10 mouse cellular contexts compared by ENCODE assay signal in genomic region chr2:103682261-103682722, GRCm38 (mm10).
A peak's percentile ranks its signal among the peaks of the same experiment; 100 is the strongest.
DNase-seq lines count a peak whose midpoint lies in the region; ATAC-seq and TF ChIP-seq lines count a peak whose summit lies in the region.
"Had no signal": no experiment of that assay in that cellular context is flagged by ENCODE, and none has a peak within 500 bp of the region (broad histone marks: within the 10 kb centered on the region; RNA-seq: fewer than 3 reads in every experiment).

No protein-coding gene starts in this region.

- H3K9ac ChIP-seq in heart, embryonic 11.5 days (ENCODE audit: low read depth, low read length), result no peak overlapping the region

- peaks cover 16% of the 10 kb centered on the region for H3K4me1 ChIP-seq in heart, embryonic 11.5 days (ENCODE audit: control insufficient read depth, insufficient read depth, low read length)
- H3K4me1 ChIP-seq in kidney, adult 2 months (ENCODE audit: control insufficient read depth, insufficient read depth, low read length), result peaks cover 7% of the 10 kb centered on the region; the same call in 1 of the 2 replicates
- H3K4me1 ChIP-seq in limb, embryonic 10.5 days, result peaks cover 67% of the 10 kb centered on the region

- no peak for DNase-seq in heart, adult 8-10 months (ENCODE audit: low spot score)
- DNase-seq in A20 (ENCODE audit: low read depth, low spot score), result peak; percentile 90
- peak; percentile 71 to 72 for DNase-seq in natural killer cell, adult 2 months (ENCODE audit: low spot score in 2 of 2)
- no peak for DNase-seq in kidney, adult 2 months
- no peak for DNase-seq in limb, embryonic 10.5 days (ENCODE audit: low spot score)
- no peak for DNase-seq in gastrocnemius, postnatal 14 days
- DNase-seq: adrenal gland, postnatal 36 days; kidney, adult 8-10 months had no signal

- no peaks in the 10 kb centered on the region; the same call in 1 of the 2 replicates for H3K36me3 ChIP-seq in heart, embryonic 11.5 days (ENCODE audit: control insufficient read depth, insufficient read depth, low read length)
- no peaks in the 10 kb centered on the region for H3K36me3 ChIP-seq in kidney, adult 2 months (ENCODE audit: control insufficient read depth, insufficient read depth, low read length)
- peaks cover 3% of the 10 kb centered on the region; the same call in 1 of the 2 replicates for H3K36me3 ChIP-seq in limb, embryonic 10.5 days

- no peak overlapping the region for H3K4me2 ChIP-seq in heart, embryonic 11.5 days

- H3K9me3 ChIP-seq in heart, embryonic 11.5 days (replicated peaks; ENCODE audit: control insufficient read depth, low read length), result no peaks in the 10 kb centered on the region
- no peaks in the 10 kb centered on the region for H3K9me3 ChIP-seq in limb, embryonic 10.5 days (replicated peaks)

- no peak for TF ChIP-seq POLR2A in kidney, adult 2 months (IDR thresholded peaks at IDR 0.05; ENCODE audit: low read depth, low read length)

- no peak for ATAC-seq in heart, embryonic 11.5 days (replicated peaks; ENCODE audit: insufficient number of reproducible peaks, low FRiP score, low TSS enrichment)
- peak; percentile 30 for ATAC-seq in common myeloid progenitor, adult 5-6 weeks (replicated peaks; ENCODE audit: low read depth, poor library complexity, severe bottlenecking)

- no peak for TF ChIP-seq CTCF in kidney, adult 2 months (conservative IDR thresholded peaks at IDR 0.05; ENCODE audit: insufficient read depth, insufficient read length, low read depth, low read length)

- intact Hi-C loops in gastrocnemius, postnatal 14 days (cut with DNase I; ENCODE audit: low total_unique reads), result no loop called here

- no peaks in the 10 kb centered on the region for H3K27me3 ChIP-seq in heart, embryonic 11.5 days (ENCODE audit: control insufficient read depth, insufficient read depth, low read length)
- H3K27me3 ChIP-seq in kidney, adult 2 months (replicated peaks; ENCODE audit: control insufficient read depth, insufficient read depth, low read length), result no peaks in the 10 kb centered on the region
- no peaks in the 10 kb centered on the region for H3K27me3 ChIP-seq in limb, embryonic 10.5 days (ENCODE audit: low read depth, poor library complexity, severe bottlenecking)

- H3K27ac ChIP-seq in heart, embryonic 11.5 days (ENCODE audit: low read depth, low read length), result 0 out of 2 replicates have a peak overlapping the region, but pooled peaks have one; percentile 22
- H3K27ac ChIP-seq in kidney, adult 2 months (ENCODE audit: insufficient read depth, low read depth, low read length), result no peak overlapping the region
- H3K27ac ChIP-seq in limb, embryonic 10.5 days, result no peak overlapping the region

- WGBS in heart, embryonic 11.5 days (ENCODE audit: insufficient replicate concordance), result 68% methylated on average over 9 of the region's 9 CpGs
- WGBS in kidney, adult 2 months, result 91% methylated on average over 9 of the region's 9 CpGs
- 85% methylated on average over 9 of the region's 9 CpGs for WGBS in limb, embryonic 10.5 days

- no peak overlapping the region for H3K4me3 ChIP-seq in heart, embryonic 11.5 days (ENCODE audit: low read depth, low read length)
- no peak overlapping the region for H3K4me3 ChIP-seq in kidney, adult 2 months (ENCODE audit: insufficient read depth, low read depth, low read length)
- no peak overlapping the region for H3K4me3 ChIP-seq in limb, embryonic 10.5 days

Comparison
In these comparisons a context has a peak if more than half of its experiments do, and no peak if none do; other contexts are left out.
1. DNase-seq: peak in A20 (single experiment) and natural killer cell, adult 2 months (2 of 2); none in heart, adult 8-10 months (single experiment), kidney, adult 2 months (single experiment), limb, embryonic 10.5 days (single experiment) and gastrocnemius, postnatal 14 days (single experiment).